Mouse (Mus musculus) ES-Bruce4 (cell line): Measurements from ENCODE around the gene Spast.

Source experiments
- CTCF ChIP-seq: IDR thresholded peaks from one replicate; pipeline ENCODE4 v1.8.1; 2011; ENCODE audit warnings: low read depth, low read length
- EP300 ChIP-seq: IDR thresholded peaks from 2 replicates; pipeline ENCODE4 v1.6.1; 2011; ENCODE audit warnings: low read depth, low read length; ENCODE audit not compliant: insufficient read depth

GRCm38 (mm10) chr17:74294426-74295025, 44.3 kb upstream of the Spast start:
- TF ChIP-seq EP300 (no peak), CTCF (no peak)
